Mouse (Mus musculus): ENCODE data around the gene Fam155a.

DNA sequence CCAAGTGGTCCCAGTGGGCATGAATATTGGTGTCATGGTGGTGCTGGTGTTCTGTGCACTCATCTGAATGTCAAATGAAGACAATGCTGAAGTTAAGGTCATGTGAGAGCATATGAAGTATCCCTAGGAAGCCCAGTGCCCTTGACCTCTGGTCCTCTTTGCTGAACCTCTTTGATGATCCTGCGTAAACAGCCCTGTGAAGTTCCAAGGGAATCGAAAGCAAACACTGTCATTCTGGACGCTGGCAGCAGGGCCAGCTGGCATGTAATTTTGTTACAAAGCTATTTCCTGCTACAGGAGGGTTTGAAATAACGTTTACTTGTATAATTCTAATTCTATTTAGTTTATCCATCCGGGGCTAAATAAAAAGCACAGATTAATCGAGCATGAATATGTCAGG is 270.2 kb downstream of the Fam155a start:
- TF ChIP-seq CTCF (IDR thresholded peaks at IDR 0.05; ENCODE audit: extremely low read depth, insufficient read length, insufficient replicate concordance, low read depth, low read length) (no peak), POLR2A (IDR thresholded peaks at IDR 0.05; ENCODE audit: low read depth, low read length) (no peak)
